Mouse (Mus musculus): ENCODE data around the gene Washc4.
"Not testable (repeated sequence)": the region's sequence is repeated elsewhere in the genome, so short reads cannot be mapped to it uniquely, and the experiment has no call there.

Washc4 gene

DNA sequence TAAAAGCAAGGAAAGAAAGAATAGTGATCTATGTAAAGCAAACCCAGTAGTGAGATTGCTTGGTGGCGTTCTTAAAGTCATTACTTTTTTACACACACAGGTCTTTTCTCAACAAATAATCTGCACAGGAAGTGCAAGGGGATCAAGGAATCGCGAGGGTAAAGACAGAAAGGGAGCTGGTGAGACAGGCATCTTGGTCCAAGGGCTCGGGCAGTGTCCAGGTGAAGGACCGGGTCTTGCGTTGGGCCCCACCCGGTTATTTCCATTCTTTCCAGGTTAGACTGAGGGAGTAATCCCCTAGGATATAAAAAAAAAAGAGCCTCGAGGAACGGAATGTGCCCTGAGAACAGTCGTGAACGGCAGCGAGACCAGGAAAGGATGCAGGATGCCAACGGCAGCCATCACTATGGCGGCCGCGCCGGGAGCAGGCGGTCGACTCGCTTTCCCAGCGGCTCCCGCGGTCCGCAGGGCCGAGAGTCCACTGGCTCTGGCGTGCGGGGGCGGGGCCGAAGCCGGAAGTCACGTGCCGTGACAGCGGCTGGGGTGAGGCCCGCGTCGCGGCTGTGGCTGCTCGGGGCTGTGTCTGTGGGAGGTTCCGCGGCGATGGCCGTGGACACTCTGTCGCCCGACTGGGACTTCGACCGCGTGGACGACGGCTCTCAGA, at the start of gene Washc4:
TSS of gene Washc4 (plus strand) at position 314 of the 664 bp plus-strand sequence.
- peak; percentile 93 for DNase-seq (ENCODE audit: extremely low spot score, low spot score)

DNA sequence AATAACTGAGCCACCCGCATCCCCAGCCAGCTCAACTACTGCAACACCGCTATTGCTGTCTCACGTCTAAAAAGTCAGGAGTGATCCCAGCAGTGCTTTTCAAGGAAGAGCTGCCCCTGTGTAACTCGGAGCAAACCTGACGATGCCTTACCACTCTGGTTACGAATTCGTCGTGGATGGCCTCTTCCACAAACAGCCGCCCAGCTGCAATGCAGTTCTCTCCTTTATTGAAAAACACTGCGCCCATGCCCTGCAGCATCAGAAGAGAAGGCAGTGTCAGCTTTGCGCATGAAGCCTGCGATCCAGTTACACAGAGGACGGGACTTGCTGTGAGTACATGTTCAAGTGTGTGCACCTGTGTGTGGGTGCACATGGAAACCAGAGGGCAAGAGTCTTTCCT, 46.2 kb upstream of the Washc4 start:
- no peak for DNase-seq (ENCODE audit: extremely low spot score, low spot score)

DNA sequence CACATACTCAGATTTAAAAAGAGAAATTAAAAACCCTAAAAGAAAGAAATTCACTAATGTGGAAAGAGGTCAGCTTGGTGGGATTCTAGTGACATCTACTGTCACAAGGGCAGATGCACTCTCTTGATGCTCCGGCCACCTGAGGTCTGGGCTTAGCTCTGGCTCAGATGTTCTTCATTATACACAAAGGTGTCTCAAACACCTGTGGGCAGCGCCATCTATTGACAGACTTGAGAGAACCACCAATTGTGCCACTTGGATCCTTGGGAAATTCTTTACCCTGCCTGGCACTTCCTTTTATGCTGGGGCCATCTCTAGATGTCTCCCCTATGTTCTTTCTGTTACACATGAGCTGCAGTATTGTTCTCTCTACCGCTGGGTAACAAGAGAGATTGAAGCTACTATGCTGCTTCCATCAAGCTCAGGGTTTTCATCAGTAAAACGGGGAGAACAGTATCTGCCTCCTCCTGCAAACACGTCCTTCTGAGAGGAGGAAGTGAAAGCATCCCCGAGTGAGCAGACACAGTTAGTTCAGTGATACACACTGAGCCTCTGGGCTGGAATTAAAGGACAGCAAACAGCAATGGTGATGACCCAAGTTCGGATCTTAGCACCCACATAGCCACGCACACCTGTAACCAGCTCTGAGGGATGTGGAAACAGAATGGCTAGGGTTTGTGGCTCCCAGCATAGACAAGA, 34.4 kb upstream of the Washc4 start:
- no peak for DNase-seq (ENCODE audit: extremely low spot score, low spot score)

DNA sequence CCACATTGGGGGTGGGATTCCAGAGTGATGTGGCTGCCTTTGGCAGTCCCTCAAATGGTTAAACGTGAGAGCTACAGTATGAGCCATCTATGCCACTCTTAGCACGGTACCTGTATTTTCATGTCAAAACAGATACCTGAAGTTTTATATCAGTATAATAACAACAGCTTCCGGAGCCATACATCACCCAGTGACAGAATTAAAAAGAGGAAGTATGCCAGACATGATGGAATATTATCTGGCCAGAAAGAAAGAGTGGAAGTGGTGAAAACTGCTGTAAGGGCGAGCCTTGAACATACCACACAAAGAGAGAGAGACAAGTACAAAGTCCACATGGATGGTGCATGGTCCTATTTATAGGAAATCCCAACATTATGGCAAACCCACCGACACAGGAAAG, 32.2 kb upstream of the Washc4 start:
- DNase-seq (ENCODE audit: extremely low spot score, low spot score) = no peak

DNA sequence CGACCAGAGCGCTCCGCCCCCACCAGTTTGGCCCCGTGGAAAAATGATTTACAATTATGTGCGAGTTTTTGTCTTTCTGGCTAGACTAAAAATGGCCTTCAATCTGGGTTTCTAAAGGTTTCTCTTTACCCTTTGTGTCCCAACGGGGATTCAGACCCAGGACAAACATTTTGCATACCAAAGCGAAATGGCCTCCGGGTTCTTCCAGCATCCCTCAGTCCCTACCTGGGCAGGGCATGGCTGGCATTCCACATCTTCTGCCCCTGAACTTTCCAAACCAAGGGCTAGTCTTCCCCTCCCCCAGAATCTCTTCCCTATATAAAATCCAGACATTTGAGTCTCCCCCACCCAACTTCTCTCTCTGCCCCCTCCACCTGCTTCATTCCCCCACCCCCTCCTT, 29.8 kb upstream of the Washc4 start:
- DNase-seq (ENCODE audit: extremely low spot score, low spot score) = no peak

GRCm38 (mm10) chr10:83520990-83521389, 22.6 kb upstream of the Washc4 start:
- no peak for DNase-seq (ENCODE audit: extremely low spot score, low spot score)

DNA sequence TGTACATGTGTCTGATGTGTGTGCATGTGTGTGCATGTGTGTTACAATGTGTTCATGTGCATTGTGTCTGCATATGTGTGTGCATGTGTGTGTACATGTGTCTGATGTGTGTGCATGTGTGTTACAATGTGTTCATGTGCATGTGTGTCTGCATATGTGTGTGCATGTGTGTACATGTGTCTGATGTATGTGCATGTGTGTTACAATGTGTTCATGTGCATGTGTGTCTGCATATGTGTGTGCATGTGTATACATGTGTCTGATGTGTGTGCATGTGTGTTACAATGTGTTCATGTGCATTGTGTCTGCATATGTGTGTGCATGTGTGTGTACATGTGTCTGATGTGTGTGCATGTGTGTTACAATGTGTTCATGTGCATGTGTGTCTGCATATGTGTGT, 19.3 kb upstream of the Washc4 start:
- DNase-seq (ENCODE audit: extremely low spot score, low spot score) = not testable (repeated sequence)

DNA sequence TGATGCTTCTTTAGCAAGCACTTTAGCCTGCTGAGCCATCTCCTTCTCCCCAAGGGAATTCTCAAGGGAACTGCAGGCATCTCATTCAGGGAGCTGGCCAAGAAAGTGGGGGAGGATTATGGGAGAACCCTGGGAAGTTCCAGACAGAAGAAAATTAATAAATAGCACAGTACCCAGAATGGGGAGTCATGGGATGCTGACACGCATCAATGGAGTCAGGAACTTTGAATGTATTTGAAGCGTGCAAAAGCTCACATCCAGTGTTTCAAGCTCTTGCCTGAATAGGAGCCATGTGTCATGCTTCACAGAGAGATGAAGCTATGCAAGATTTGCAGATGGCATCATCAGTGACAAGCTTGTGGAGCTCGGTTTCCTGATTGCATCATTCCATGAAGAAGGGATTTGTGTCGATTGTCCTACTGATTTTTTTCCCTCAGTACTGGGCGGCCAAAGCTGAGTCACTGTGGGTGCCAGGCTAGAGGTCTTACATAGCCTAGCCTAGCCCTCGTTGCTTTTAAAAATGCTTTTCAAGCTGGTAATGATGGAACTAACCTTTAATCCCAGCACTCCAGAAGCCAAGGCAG, 13.1 kb upstream of the Washc4 start:
- DNase-seq (ENCODE audit: extremely low spot score, low spot score) = no peak

GRCm38 (mm10) chr10:83533258-83533909, 10.2 kb upstream of the Washc4 start:
- peak; percentile 77 for DNase-seq (ENCODE audit: extremely low spot score, low spot score)

DNA sequence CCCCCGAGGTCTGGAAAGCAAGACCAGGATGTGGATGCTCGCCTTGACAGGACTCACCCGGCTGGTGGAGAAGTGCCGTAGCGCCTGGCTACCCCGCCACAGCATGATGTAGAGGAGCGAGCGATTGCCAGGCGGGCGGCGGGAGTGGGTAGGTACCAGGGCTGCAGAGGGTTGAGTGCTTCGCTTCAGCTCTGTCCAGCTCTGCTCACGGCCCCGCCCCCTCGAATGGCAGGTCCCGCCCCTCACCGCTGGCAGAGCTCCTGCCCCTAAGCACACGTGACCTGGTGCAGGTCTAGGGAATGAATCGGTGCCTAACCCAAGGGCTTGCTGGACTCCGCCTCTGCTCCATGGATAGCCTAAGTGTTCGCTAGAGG, 9.7 kb upstream of the Washc4 start, which contains the start of gene Aldh1l2:
TSS of gene Aldh1l2 (minus strand) at position 231 of the 374 bp plus-strand sequence.
- no peak for DNase-seq (ENCODE audit: extremely low spot score, low spot score)

- DNase-seq (ENCODE audit: extremely low spot score, low spot score) = no peak
Measured at GRCm38 (mm10) chr10:83536436-83536835, 7.1 kb upstream of the Washc4 start.

DNA sequence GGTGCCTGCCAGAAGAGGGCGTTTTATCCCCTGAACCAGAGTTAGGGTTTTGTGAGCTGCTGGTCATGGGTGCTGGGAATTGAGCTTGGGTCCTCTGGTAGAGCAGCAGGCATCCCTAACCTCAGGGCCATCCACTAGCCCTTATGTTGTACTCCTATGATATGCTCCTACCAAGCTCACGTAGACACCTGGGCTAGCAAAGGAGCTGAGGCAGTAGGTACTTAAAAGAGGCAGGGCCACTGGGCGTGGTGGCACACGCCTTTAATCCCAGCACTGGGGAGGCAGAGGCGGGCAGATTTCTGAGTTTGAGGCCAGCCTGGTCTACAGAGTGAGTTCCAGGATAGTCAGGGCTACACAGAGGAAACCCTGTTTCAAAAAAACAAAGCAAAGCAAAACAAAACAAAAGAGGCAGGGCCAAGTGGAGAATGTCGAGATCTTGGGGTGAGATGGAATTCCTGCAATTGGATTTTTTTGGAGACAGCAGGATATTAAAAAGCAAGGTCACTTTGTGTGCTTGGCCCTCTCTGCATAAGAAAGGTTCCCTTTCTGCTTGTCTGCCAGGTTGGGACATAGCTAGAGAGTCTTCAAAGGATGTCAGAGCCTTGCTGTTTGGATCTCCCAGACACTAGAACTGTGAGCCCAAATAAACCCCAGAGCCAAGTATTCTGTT, 4.1 kb upstream of the Washc4 start:
- no peak for DNase-seq (ENCODE audit: extremely low spot score, low spot score)

- no peak for DNase-seq (ENCODE audit: extremely low spot score, low spot score)
Measured at GRCm38 (mm10) chr10:83540092-83540491, 3.5 kb upstream of the Washc4 start.

DNA sequence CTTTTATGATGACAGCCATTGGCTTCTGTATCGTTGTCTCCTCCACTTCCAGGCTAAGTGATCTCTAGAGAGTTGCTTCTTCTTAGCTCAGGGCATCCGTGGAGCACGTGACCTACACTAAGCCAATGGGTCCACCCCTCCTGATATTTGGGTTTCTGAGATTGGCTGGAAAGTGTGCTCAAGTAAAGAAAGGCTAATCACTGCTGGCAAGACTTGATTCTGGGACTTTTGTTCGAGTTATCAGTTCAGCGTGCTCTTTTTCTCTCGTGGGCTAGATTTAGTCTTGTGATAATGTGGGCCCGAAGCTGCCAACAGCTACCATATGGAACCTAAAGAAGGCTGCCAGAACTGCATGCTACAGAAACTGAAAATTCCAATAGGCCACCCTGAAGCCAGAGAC, 1.3 kb upstream of the Washc4 start:
- no peak for DNase-seq (ENCODE audit: extremely low spot score, low spot score)

- DNase-seq (ENCODE audit: extremely low spot score, low spot score) = no peak
Measured at GRCm38 (mm10) chr10:83544103-83544479, 539 bp downstream of the Washc4 start.

DNA sequence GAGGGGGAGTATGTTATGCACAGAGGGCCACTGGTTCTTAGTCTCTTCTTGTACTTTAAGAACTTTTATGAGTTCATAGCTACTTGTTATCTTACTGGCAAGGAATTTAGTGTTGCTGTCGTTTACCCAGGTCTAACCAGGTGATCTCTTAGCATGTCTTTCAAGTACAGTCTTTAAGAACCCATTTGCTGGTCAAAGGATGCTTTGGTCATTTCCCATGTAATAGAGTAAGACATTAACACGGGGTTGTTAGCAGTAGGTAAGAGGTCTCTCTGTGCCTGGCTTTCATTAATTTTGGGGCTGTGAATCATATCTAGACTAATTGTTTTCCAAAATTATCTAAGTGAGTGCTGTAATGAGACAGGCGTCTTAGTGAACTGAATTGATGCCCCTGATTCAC, 1.8 kb downstream of the Washc4 start:
- no peak for DNase-seq (ENCODE audit: extremely low spot score, low spot score)

DNA sequence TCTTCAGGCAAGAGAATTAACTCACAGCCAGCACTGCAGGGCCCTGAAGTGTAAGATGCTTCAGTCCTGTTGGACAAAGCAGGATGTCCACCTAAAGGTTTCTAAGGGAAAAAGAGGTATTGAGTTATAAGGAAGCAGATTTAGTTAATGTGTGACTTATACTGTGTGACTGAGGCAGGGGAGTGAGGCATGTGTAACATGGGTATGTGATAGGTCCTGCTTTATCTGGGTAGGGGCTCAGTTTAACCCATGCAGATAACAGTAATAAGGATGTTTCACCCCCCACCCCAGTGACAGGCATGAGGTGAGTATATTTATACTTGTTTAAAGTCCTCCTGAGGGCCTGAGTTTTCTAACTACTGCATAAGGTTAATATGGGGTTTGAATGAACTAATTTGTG, 19.5 kb downstream of the Washc4 start:
- DNase-seq (ENCODE audit: extremely low spot score, low spot score) = no peak

GRCm38 (mm10) chr10:83565449-83566441, 22.2 kb downstream of the Washc4 start:
- DNase-seq (ENCODE audit: extremely low spot score, low spot score) = no peak

- no peak for DNase-seq (ENCODE audit: extremely low spot score, low spot score)
Measured at GRCm38 (mm10) chr10:83590801-83591200, 47.2 kb downstream of the Washc4 start.

DNA sequence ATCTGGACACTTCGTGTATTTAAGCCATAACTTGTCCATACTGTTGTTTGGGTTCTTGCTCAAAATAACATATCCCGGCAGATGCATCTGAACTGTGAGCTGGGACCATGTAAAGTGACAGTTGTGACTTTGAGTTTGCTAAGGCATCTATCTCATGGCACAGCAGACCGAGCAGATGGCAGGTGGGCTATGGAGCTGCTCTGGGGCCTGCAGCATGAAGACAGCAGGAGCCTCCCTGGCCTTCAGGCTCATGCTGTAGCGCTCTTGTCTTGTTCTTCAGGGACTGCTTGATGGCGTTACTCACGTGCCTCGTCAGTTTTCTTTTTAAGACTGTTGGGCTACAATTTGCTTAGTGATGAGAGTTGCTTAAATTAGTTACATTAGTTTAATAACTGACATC, 49.1 kb downstream of the Washc4 start:
- no peak for DNase-seq (ENCODE audit: extremely low spot score, low spot score)
